Mouse (Mus musculus) lung, postnatal 10 days (tissue): Measurements from ENCODE around the gene Pnpla6.
"Not testable (repeated sequence)": the region's sequence is repeated elsewhere in the genome, so short reads cannot be mapped to it uniquely, and the experiment has no call there.

Experiments used
- DNase-seq: peaks from one replicate; pipeline ENCODE4 v3.0.0; 2021

Pnpla6 gene

GRCm38 (mm10) chr8:3579390-3580364 is 64.5 kb downstream of the Pnpla6 start:
- DNase-seq: no peak

GRCm38 (mm10) chr8:3581961-3582360 is 66.8 kb downstream of the Pnpla6 start:
- not testable (repeated sequence) for DNase-seq

- no peak for DNase-seq
Measured at GRCm38 (mm10) chr8:3586452-3586851, 71.3 kb downstream of the Pnpla6 start.

- DNase-seq: no peak
Measured at GRCm38 (mm10) chr8:3586993-3587390, 71.8 kb downstream of the Pnpla6 start, which contains the start of gene Camsap3. Camsap3 (plus strand) TSS chr8:3587293.

- peak; percentile 71 for DNase-seq
Measured at GRCm38 (mm10) chr8:3587391-3588257, 72.4 kb downstream of the Pnpla6 start.

- DNase-seq: no peak
Measured at GRCm38 (mm10) chr8:3588258-3588633, 73.1 kb downstream of the Pnpla6 start.

GRCm38 (mm10) chr8:3593470-3593869 is 78.3 kb downstream of the Pnpla6 start:
- DNase-seq: no peak
